Mouse (Mus musculus): ENCODE measurements at regions not wholly inside any gene's neighbourhood (a gene's known extent, or its start where the extent isn't known, plus 50 kb on each side); places are given as distances from the start of the nearest gene placed in this dataset.

DNA sequence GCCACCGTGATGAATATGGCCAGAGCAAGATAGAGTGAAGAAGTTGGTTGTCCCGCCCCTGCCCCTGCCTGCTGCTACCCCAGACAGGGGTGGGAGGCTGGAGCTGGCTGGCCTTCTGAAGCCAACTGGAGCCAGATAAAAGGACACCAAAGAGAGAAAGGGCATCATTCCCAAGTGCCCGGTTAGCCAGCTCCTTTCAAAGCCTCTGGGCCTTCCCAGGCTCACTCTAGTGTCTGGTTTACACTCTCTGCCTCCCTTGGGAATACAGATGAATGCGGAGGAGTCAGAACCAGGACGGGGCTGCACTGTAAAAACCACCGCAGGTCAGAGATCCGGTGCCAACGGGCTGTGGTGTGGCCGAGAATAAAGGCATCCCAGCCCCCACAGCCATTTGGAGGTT is 76.4 kb upstream of the Ankrd55 start:
- 80% methylated on average over 9 of the region's 9 CpGs for WGBS
- no peak overlapping the region for H3K27ac ChIP-seq (ENCODE audit: control insufficient read depth, insufficient read depth, low read depth, low read length, poor library complexity)
- H3K4me1 ChIP-seq (ENCODE audit: control insufficient read depth, insufficient read depth, low read length) = no peaks in the 10 kb centered on the region
- no peak overlapping the region for H3K4me3 ChIP-seq (replicated peaks; ENCODE audit: control insufficient read depth, low read depth, low read length)
- TF ChIP-seq POLR2A (IDR thresholded peaks at IDR 0.05; ENCODE audit: borderline replicate concordance, control insufficient read depth, low read depth, low read length) = no peak
- TF ChIP-seq CTCF (IDR thresholded peaks at IDR 0.05; ENCODE audit: control insufficient read depth, insufficient read depth, low read length) = no peak

GRCm38 (mm10) chr13:112212391-112212790 is 75.9 kb upstream of the Ankrd55 start:
- 80% methylated on average over 12 of the region's 12 CpGs for whole genome bisulfite sequencing
- no peak for TF ChIP-seq POLR2A (IDR thresholded peaks at IDR 0.05; ENCODE audit: borderline replicate concordance, control insufficient read depth, low read depth, low read length)
- no peak for TF ChIP-seq CTCF (IDR thresholded peaks at IDR 0.05; ENCODE audit: control insufficient read depth, insufficient read depth, low read length)
- Histone ChIP-seq H3K27ac (ENCODE audit: control insufficient read depth, insufficient read depth, low read depth, low read length, poor library complexity) (no peak overlapping the region), H3K4me3 (replicated peaks; ENCODE audit: control insufficient read depth, low read depth, low read length) (no peak overlapping the region), H3K4me1 (ENCODE audit: control insufficient read depth, insufficient read depth, low read length) (no peaks in the 10 kb centered on the region)

GRCm38 (mm10) chr13:112213652-112214081 is 74.6 kb upstream of the Ankrd55 start:
- Histone ChIP-seq H3K4me1 (ENCODE audit: control insufficient read depth, insufficient read depth, low read length) (no peaks in the 10 kb centered on the region), H3K27ac (ENCODE audit: control insufficient read depth, insufficient read depth, low read depth, low read length, poor library complexity) (no peak overlapping the region), H3K4me3 (replicated peaks; ENCODE audit: control insufficient read depth, low read depth, low read length) (no peak overlapping the region)
- TF ChIP-seq POLR2A (IDR thresholded peaks at IDR 0.05; ENCODE audit: borderline replicate concordance, control insufficient read depth, low read depth, low read length) (no peak), CTCF (IDR thresholded peaks at IDR 0.05; ENCODE audit: control insufficient read depth, insufficient read depth, low read length) (no peak)
- 83% methylated on average over 17 of the region's 17 CpGs for WGBS

DNA sequence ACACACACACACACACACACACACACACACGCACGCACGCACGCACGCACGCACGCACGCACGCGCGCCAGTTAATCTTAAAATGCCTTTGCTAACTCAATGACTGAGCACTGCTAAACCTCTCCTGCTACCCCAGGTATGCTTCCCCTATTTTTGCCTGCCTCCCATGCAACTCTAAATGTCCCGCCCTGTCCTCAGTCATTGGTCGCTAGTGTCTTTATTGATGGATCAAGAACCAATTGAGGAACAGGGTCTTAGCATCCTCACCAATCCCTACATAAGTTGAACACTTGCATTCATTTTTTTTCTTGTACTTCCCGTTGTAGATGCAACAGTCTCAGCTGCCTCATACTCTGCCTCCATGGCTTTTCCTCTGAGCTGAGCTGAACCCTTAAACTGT is 72.2 kb upstream of the Ankrd55 start:
- H3K27ac ChIP-seq (ENCODE audit: control insufficient read depth, insufficient read depth, low read depth, low read length, poor library complexity) = no peak overlapping the region
- no peak for TF ChIP-seq POLR2A (IDR thresholded peaks at IDR 0.05; ENCODE audit: borderline replicate concordance, control insufficient read depth, low read depth, low read length)
- no peak for TF ChIP-seq CTCF (IDR thresholded peaks at IDR 0.05; ENCODE audit: control insufficient read depth, insufficient read depth, low read length)
- 91% methylated on average over 14 of the region's 14 CpGs for WGBS
- H3K4me3 ChIP-seq (replicated peaks; ENCODE audit: control insufficient read depth, low read depth, low read length) = no peak overlapping the region
- H3K4me1 ChIP-seq (ENCODE audit: control insufficient read depth, insufficient read depth, low read length) = no peaks in the 10 kb centered on the region

DNA sequence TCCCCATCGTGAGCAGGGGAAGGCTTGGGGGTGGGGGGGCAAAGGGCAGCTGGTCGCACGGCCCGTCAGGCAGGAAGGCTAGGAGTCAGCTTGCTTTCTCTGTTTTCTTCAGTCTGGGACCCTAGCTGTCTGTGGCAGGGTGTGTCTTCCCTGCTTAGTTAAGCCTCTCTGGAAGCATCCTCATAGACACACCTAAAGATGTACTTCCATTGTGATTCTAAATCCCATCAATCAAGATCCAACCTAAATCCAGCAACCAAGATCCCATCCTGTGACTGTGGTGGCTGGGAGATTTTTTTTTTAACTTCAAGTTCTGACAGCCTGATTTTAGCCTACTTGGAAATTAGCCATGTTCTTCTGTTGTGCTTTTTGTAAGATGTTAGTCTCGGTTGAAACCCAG is 69.9 kb upstream of the Ankrd55 start:
- 82% methylated on average over 5 of the region's 5 CpGs for WGBS
- H3K27ac ChIP-seq (ENCODE audit: control insufficient read depth, insufficient read depth, low read depth, low read length, poor library complexity) = no peak overlapping the region
- H3K4me3 ChIP-seq (replicated peaks; ENCODE audit: control insufficient read depth, low read depth, low read length) = no peak overlapping the region
- no peaks in the 10 kb centered on the region for H3K4me1 ChIP-seq (ENCODE audit: control insufficient read depth, insufficient read depth, low read length)
- TF ChIP-seq POLR2A (IDR thresholded peaks at IDR 0.05; ENCODE audit: borderline replicate concordance, control insufficient read depth, low read depth, low read length) = no peak
- no peak for TF ChIP-seq CTCF (IDR thresholded peaks at IDR 0.05; ENCODE audit: control insufficient read depth, insufficient read depth, low read length)

- TF ChIP-seq CTCF (IDR thresholded peaks at IDR 0.05; ENCODE audit: control insufficient read depth, insufficient read depth, low read length) (no peak), POLR2A (IDR thresholded peaks at IDR 0.05; ENCODE audit: borderline replicate concordance, control insufficient read depth, low read depth, low read length) (no peak)
- no peak overlapping the region for H3K4me3 ChIP-seq (replicated peaks; ENCODE audit: control insufficient read depth, low read depth, low read length)
- no peaks in the 10 kb centered on the region for H3K4me1 ChIP-seq (ENCODE audit: control insufficient read depth, insufficient read depth, low read length)
- WGBS = 88% methylated on average over 8 of the region's 8 CpGs
- H3K27ac ChIP-seq (ENCODE audit: control insufficient read depth, insufficient read depth, low read depth, low read length, poor library complexity) = no peak overlapping the region
Measured at GRCm38 (mm10) chr13:112220184-112220583, 68.1 kb upstream of the Ankrd55 start.

DNA sequence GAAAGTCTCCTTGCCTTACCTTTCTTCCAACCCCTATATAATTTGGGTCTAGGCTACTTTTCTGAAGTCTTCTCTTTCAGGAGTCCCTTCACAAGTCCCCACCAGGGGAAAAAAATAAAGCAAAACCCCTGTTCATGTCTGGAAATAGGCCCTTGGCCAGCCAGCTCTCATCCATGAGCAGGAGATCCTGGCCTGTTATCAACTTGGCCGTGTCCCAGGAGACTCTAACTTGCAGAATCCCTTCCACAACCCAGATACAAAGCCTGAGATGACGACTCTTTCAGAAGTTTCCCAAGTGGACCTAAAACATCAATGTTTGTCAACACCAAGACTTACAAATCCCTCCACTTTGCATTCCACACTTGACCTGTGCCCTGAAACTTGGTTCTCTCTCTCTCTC is 64.6 kb upstream of the Ankrd55 start:
- no peaks in the 10 kb centered on the region for H3K4me1 ChIP-seq (ENCODE audit: control insufficient read depth, insufficient read depth, low read length)
- TF ChIP-seq CTCF (IDR thresholded peaks at IDR 0.05; ENCODE audit: control insufficient read depth, insufficient read depth, low read length) (no peak), POLR2A (IDR thresholded peaks at IDR 0.05; ENCODE audit: borderline replicate concordance, control insufficient read depth, low read depth, low read length) (no peak)
- 82% methylated on average over 2 of the region's 2 CpGs for WGBS
- H3K4me3 ChIP-seq (replicated peaks; ENCODE audit: control insufficient read depth, low read depth, low read length) = no peak overlapping the region
- no peak overlapping the region for H3K27ac ChIP-seq (ENCODE audit: control insufficient read depth, insufficient read depth, low read depth, low read length, poor library complexity)

DNA sequence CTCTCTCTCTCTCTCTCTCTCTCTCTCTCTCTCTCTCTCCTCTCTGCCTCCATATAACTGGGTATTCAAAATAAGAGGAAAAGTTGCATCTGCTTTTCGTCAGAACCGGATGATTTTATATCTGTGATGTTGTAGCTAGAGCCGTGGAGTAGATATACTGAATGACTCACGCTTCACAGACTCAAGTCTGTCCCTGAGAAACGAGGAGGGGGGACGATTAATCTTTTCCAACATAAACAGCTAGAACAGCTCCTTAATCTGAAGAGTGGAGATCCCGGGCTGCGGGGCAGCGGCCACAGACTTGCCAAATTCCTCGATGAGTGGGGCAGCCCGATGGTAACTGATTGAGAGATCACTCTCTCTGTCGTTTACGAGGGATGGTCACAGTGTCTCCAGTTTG is 60.5 kb upstream of the Ankrd55 start:
- no peaks in the 10 kb centered on the region for H3K4me1 ChIP-seq (ENCODE audit: control insufficient read depth, insufficient read depth, low read length)
- 75% methylated on average over 13 of the region's 13 CpGs for WGBS
- TF ChIP-seq POLR2A (IDR thresholded peaks at IDR 0.05; ENCODE audit: borderline replicate concordance, control insufficient read depth, low read depth, low read length) (no peak), CTCF (IDR thresholded peaks at IDR 0.05; ENCODE audit: control insufficient read depth, insufficient read depth, low read length) (no peak)
- no peak overlapping the region for H3K4me3 ChIP-seq (replicated peaks; ENCODE audit: control insufficient read depth, low read depth, low read length)
- no peak overlapping the region for H3K27ac ChIP-seq (ENCODE audit: control insufficient read depth, insufficient read depth, low read depth, low read length, poor library complexity)

DNA sequence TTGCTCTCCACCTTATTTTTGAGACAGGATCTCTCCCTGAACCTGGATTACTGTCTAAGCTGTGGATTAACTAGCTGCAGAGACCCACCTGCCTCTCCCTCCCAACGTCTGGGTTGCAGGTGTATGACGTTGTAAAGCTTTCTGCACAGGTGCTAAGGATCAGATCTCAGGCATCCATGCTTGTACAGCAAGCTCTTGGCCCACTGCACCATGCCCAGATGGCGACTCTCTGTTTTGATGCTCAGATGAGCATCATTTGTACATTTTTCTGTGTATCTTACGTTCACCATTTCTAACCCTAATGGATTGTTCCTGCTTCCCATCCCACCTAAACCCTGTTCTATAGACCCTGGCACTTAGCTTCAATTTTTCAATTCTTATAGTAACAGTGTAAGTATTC is 59.4 kb upstream of the Ankrd55 start:
- Histone ChIP-seq H3K4me1 (ENCODE audit: control insufficient read depth, insufficient read depth, low read length) (no peaks in the 10 kb centered on the region), H3K27ac (ENCODE audit: control insufficient read depth, insufficient read depth, low read depth, low read length, poor library complexity) (no peak overlapping the region), H3K4me3 (replicated peaks; ENCODE audit: control insufficient read depth, low read depth, low read length) (no peak overlapping the region)
- WGBS = 79% methylated on average over 4 of the region's 4 CpGs
- no peak for TF ChIP-seq POLR2A (IDR thresholded peaks at IDR 0.05; ENCODE audit: borderline replicate concordance, control insufficient read depth, low read depth, low read length)
- no peak for TF ChIP-seq CTCF (IDR thresholded peaks at IDR 0.05; ENCODE audit: control insufficient read depth, insufficient read depth, low read length)
